Mouse (Mus musculus) hindbrain, postnatal 0 days (tissue): Measurements from ENCODE around the gene Osbpl9. TPM values are rescaled to one million over a fixed set of nuclear protein-coding genes. Genes with fewer than 3 reads are reported as not detected.

Source experiments
- ATAC-seq: fragments of 200-750 bp; cut with Nextera tagmentation; 2 replicates; pipeline ENCODE4 v1.8.0; 2017; ENCODE audit warnings: mild to moderate bottlenecking, moderate TSS enrichment, moderate library complexity
- DNase-seq: peaks from one replicate; pipeline ENCODE4 v3.0.0-alpha.2; 2015; ENCODE audit warnings: low spot score
- H3K27ac ChIP-seq: fragments of 300-500 bp; sonication (generic); 2 replicates; pipeline ENCODE4 v1.5.1; 2014; ENCODE audit warnings: mild to moderate bottlenecking
- H3K27me3 ChIP-seq: fragments of 300-500 bp; sonication (generic); 2 replicates; pipeline ENCODE4 v1.6.1; 2014; ENCODE audit warnings: low read length, mixed read lengths; ENCODE audit not compliant: insufficient read depth
- H3K36me3 ChIP-seq: fragments of 300-500 bp; sonication (generic); 2 replicates; pipeline ENCODE4 v1.6.1; 2014; ENCODE audit warnings: low read length, mixed read lengths; ENCODE audit not compliant: insufficient read depth
- H3K4me1 ChIP-seq: fragments of 300-500 bp; sonication (generic); 2 replicates; pipeline ENCODE4 v1.6.1; 2014; ENCODE audit warnings: antibody characterized with exemption, low read length, mixed read lengths; ENCODE audit not compliant: insufficient read depth
- H3K4me2 ChIP-seq: fragments of 300-500 bp; sonication (generic); 2 replicates; pipeline ENCODE4 v1.6.1; 2014; ENCODE audit warnings: low read depth, mild to moderate bottlenecking, low read length, moderate library complexity, mixed read lengths
- H3K4me3 ChIP-seq: fragments of 300-500 bp; sonication (generic); 2 replicates; pipeline ENCODE4 v1.5.1; 2014; ENCODE audit warnings: low read length
- H3K9ac ChIP-seq: fragments of 300-500 bp; sonication (generic); replicated peaks from 2 replicates; pipeline ENCODE4 v1.6.1; 2014; ENCODE audit warnings: mild to moderate bottlenecking, low read length, moderate library complexity, mixed read lengths
- H3K9me3 ChIP-seq: fragments of 300-500 bp; sonication (generic); 2 replicates; pipeline ENCODE4 v1.6.1; 2016; ENCODE audit warnings: low read length, mixed read lengths
- CTCF ChIP-seq: IDR thresholded peaks from 2 replicates; pipeline ENCODE4 v1.5.1; 2016; ENCODE audit warnings: antibody characterized with exemption, control low read depth, low read depth
- WGBS: fragments of 180-500 bp; shearing (Covaris S2); extraction: QIAGEN DNeasy Blood & Tissue Kit; methylation state at CpG from one replicate; pipeline ENCODE4 v1.1.7; 2014; 5-methylcytosine and 5-hydroxymethylcytosine counted together
- polyA plus RNA-seq: library from polyadenylated mRNA; unstranded; fragments of >200 nt; fragmentation: Nextera tagmentation; extraction: Ambion mirVana; gene quantifications from 2 replicates; pipeline ENCODE4 v1.2.1, GENCODE M21; 2015
- total RNA-seq: library from RNA; depleted of rRNA; stranded (reverse); fragments of >200 nt; gene quantifications from 2 replicates; pipeline ENCODE4 v1.2.3, GENCODE M21; 2014

The Osbpl9 gene
- total and polyA plus RNA-seq, 2 experiments from 2014 or later: 59.0 to 59.3 TPM

DNA sequence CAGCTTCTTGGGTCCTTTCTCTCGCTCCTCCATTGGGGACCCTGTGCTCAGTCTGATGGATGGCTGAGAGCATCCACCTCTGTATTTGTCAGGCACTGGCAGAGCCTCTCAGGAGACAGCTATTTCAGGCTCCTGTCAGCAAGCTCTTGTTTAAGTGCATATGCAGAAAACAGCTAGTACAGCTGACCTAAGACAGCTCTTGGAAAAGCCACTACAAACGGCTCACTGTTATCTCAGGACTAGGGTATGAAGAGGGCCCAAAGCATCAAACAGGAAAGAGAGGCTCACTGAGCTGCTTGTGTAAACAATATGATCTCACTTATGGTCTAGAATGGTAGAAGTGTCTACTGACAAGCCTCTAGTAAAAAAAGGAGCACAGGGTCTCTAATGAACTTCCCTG is 107.8 kb downstream of the Osbpl9 start:
- WGBS: 58% methylated on average over 2 of the region's 2 CpGs
- H3K9ac ChIP-seq: no peak overlapping the region

GRCm38 (mm10) chr4:109092344-109092743 is 109.7 kb downstream of the Osbpl9 start:
- H3K36me3 ChIP-seq: no peaks in the 10 kb centered on the region
- H3K4me1 ChIP-seq: no peaks in the 10 kb centered on the region
- H3K4me2 ChIP-seq: no peak overlapping the region
- no peak for ATAC-seq
- TF ChIP-seq CTCF: no peak
- H3K27ac ChIP-seq: no peak overlapping the region
- H3K27me3 ChIP-seq: no peaks in the 10 kb centered on the region
- WGBS: 94% methylated on average over 5 of the region's 5 CpGs
- no peak overlapping the region for H3K4me3 ChIP-seq
- no peak for DNase-seq
- no peak overlapping the region for H3K9ac ChIP-seq
- no peaks in the 10 kb centered on the region for H3K9me3 ChIP-seq

More for the DNA sequence above, 107.8 kb downstream of the Osbpl9 start:
- ATAC-seq (no peak), DNase-seq (no peak)
- Histone ChIP-seq H3K4me3 (no peak overlapping the region), H3K4me1 (no peaks in the 10 kb centered on the region), H3K27me3 (no peaks in the 10 kb centered on the region), H3K4me2 (no peak overlapping the region), H3K36me3 (no peaks in the 10 kb centered on the region), H3K9me3 (no peaks in the 10 kb centered on the region), H3K27ac (no peak overlapping the region)
- TF ChIP-seq CTCF: no peak

GRCm38 (mm10) chr4:109091241-109091777 is 110.8 kb downstream of the Osbpl9 start:
- Histone ChIP-seq H3K27ac (no peak overlapping the region), H3K4me2 (no peak overlapping the region), H3K4me1 (no peaks in the 10 kb centered on the region), H3K9me3 (no peaks in the 10 kb centered on the region), H3K36me3 (no peaks in the 10 kb centered on the region), H3K27me3 (no peaks in the 10 kb centered on the region), H3K4me3 (no peak overlapping the region), H3K9ac (no peak overlapping the region)
- ATAC-seq (no peak), DNase-seq (no peak)
- no peak for TF ChIP-seq CTCF
- 76% methylated on average over 8 of the region's 8 CpGs for whole genome bisulfite sequencing

DNA sequence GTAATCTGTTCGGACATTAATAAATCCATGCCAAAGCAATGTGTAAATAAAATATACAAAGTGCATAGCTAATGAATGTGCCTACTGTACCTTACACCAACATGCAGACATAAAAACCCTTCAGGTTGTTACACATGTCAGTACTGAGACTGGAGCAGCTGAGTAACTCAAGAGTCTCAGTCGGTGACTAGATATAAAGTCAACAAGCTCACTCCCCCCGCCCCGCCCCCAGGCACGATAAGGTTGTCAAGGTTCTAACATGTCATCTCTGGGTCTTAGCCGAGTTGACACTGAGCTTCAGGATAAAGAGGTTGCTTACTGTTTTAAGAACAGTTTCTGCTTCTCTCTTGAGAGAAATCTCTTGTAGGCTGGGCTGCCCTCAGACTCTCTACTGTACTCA is 112.1 kb downstream of the Osbpl9 start:
- DNase-seq (no peak), ATAC-seq (no peak)
- H3K9ac ChIP-seq: no peak overlapping the region
- no peak for TF ChIP-seq CTCF
- no peaks in the 10 kb centered on the region; the same call in 1 of the 2 replicates for H3K36me3 ChIP-seq
- H3K27ac ChIP-seq: no peak overlapping the region
- H3K4me2 ChIP-seq: no peak overlapping the region
- no peaks in the 10 kb centered on the region for H3K9me3 ChIP-seq
- H3K27me3 ChIP-seq: no peaks in the 10 kb centered on the region
- no peaks in the 10 kb centered on the region for H3K4me1 ChIP-seq
- 88% methylated on average over 6 of the region's 6 CpGs for WGBS
- no peak overlapping the region for H3K4me3 ChIP-seq

- H3K9me3 ChIP-seq: no peaks in the 10 kb centered on the region
- ATAC-seq (no peak), DNase-seq (no peak)
- H3K36me3 ChIP-seq: no peaks in the 10 kb centered on the region; the same call in 1 of the 2 replicates
- H3K4me3 ChIP-seq: no peak overlapping the region
- no peak overlapping the region for H3K9ac ChIP-seq
- no peak for TF ChIP-seq CTCF
- no peaks in the 10 kb centered on the region for H3K4me1 ChIP-seq
- WGBS: 80% methylated on average over 5 of the region's 5 CpGs
- H3K27ac ChIP-seq: no peak overlapping the region
- no peaks in the 10 kb centered on the region for H3K27me3 ChIP-seq
- H3K4me2 ChIP-seq: no peak overlapping the region
These were observed 112.9 kb downstream of the Osbpl9 start for GRCm38 (mm10) chr4:109089171-109089570.

GRCm38 (mm10) chr4:109080118-109080517 is 122.0 kb downstream of the Osbpl9 start:
- Histone ChIP-seq H3K4me2 (no peak overlapping the region), H3K9me3 (no peaks in the 10 kb centered on the region), H3K36me3 (peaks cover 17% of the 10 kb centered on the region; the same call in 1 of the 2 replicates), H3K27me3 (no peaks in the 10 kb centered on the region), H3K9ac (no peak overlapping the region), H3K4me1 (no peaks in the 10 kb centered on the region), H3K27ac (no peak overlapping the region), H3K4me3 (no peak overlapping the region)
- ATAC-seq (no peak), DNase-seq (no peak)
- TF ChIP-seq CTCF: no peak
- WGBS: 78% methylated on average over 5 of the region's 5 CpGs

GRCm38 (mm10) chr4:109079676-109080075 is 122.4 kb downstream of the Osbpl9 start:
- no peak for DNase-seq
- no peak overlapping the region for H3K4me3 ChIP-seq
- ATAC-seq: no peak
- H3K27me3 ChIP-seq: no peaks in the 10 kb centered on the region
- H3K36me3 ChIP-seq: peaks cover 17% of the 10 kb centered on the region; the same call in 1 of the 2 replicates
- H3K9ac ChIP-seq: no peak overlapping the region
- no peak overlapping the region for H3K4me2 ChIP-seq
- H3K9me3 ChIP-seq: no peaks in the 10 kb centered on the region
- no peak for TF ChIP-seq CTCF
- 84% methylated on average over 3 of the region's 3 CpGs for WGBS
- H3K27ac ChIP-seq: no peak overlapping the region
- no peaks in the 10 kb centered on the region for H3K4me1 ChIP-seq
